Mouse (Mus musculus) G1E (cell line): ENCODE results near the gene Fam89b. TPM values are rescaled to one million over a fixed set of nuclear protein-coding genes. Genes with fewer than 3 reads are reported as not detected.
A peak's percentile ranks its signal among the peaks of the same experiment; 100 is the strongest.

ENCODE experiments used
- ATAC-seq: 2 replicates; pipeline ENCODE4 v1.8.0; 2016; ENCODE audit warnings: mild to moderate bottlenecking; ENCODE audit not compliant: insufficient number of reproducible peaks, poor library complexity, low FRiP score, severe bottlenecking; ENCODE audit errors: extremely low read depth
- DNase-seq: peaks from one replicate; pipeline ENCODE4 v3.0.0; 2012; ENCODE audit warnings: low spot score
- H3K27me3 ChIP-seq: 2 replicates; pipeline ENCODE4 v1.6.1; 2012; ENCODE audit warnings: mild to moderate bottlenecking, low read length, inconsistent platforms; ENCODE audit not compliant: insufficient read depth
- H3K36me3 ChIP-seq: replicated peaks from 2 replicates; pipeline ENCODE3; 2012; ENCODE audit warnings: mild to moderate bottlenecking, inconsistent platforms
- H3K4me1 ChIP-seq: 2 replicates; pipeline ENCODE4 v1.6.1; 2012; ENCODE audit warnings: low read depth, low read length, inconsistent platforms, mixed read lengths; ENCODE audit not compliant: insufficient read depth
- H3K4me3 ChIP-seq: 2 replicates; pipeline ENCODE4 v1.5.1; 2012; ENCODE audit warnings: low read depth, mild to moderate bottlenecking, inconsistent platforms, low read length, moderate library complexity, mixed read lengths
- H3K9me3 ChIP-seq: replicated peaks from 2 replicates; pipeline ENCODE4 v1.6.1; 2012; ENCODE audit warnings: inconsistent platforms
- CTCF ChIP-seq: IDR thresholded peaks from 2 replicates; pipeline ENCODE4 v1.5.1; 2012; ENCODE audit warnings: low read depth, low read length, inconsistent platforms, mixed read lengths
- GATA1 ChIP-seq: IDR thresholded peaks from 2 replicates; pipeline ENCODE4 v1.6.1; 2012; ENCODE audit warnings: borderline replicate concordance, low read length, inconsistent platforms, mixed read lengths
- GATA2 ChIP-seq: IDR thresholded peaks from 2 replicates; pipeline ENCODE4 v1.6.1; 2012; ENCODE audit warnings: low read depth, low read length, inconsistent platforms, borderline replicate concordance
- POLR2AphosphoS5 ChIP-seq: IDR thresholded peaks from 2 replicates; pipeline ENCODE4 v1.6.1; 2012; ENCODE audit warnings: low read depth, low read length, inconsistent platforms; ENCODE audit not compliant: insufficient replicate concordance
- TAL1 ChIP-seq: conservative IDR thresholded peaks from 2 replicates; pipeline ENCODE4 v1.6.1; 2012; ENCODE audit warnings: low read depth, low read length, inconsistent platforms, mixed read lengths
- polyA plus RNA-seq: library from polyadenylated mRNA; stranded (reverse); fragments of >175 nt; gene quantifications from 2 replicates; pipeline ENCODE4 v1.2.3, GENCODE M21; 2012
- total RNA-seq, 2 experiments: library from RNA; stranded (forward) in 1 of 2; stranded (reverse) in 1 of 2; fragments of 200-1000 nt in 1 of 2; fragments of >200 nt in 1 of 2; fragmentation: Nextera tagmentation in 1 of 2; gene quantifications; 2 replicates each; pipeline ENCODE4 v1.2.3; 2014 to 2017

Fam89b gene
- total RNA-seq (2014; fragmentation: Nextera tagmentation) (20.0 and 23.4 TPM in 2 replicates), total RNA-seq (2017) (21.9 and 27.8 TPM in 2 replicates), polyA plus RNA-seq (56.7 and 58.5 TPM in 2 replicates)

DNA sequence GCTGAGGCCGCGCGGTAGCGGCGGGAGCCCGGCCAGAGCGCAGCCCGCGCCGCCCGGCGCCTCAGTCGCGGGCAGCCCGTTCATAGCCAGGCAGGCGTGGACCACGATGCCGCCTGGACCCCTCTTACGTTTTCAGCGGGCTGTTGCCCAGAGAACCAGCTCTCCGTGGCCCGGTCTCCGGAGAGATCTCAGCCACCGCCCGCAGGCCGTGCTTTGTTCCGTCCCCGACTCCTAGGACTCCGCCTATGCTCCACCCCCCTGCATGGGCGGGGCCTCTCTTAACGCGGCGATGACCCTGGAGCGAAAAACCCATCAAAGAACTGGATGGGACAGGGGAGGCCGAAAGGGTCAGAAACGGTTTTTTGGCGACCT, at the start of gene Fam89b:
Gene Fam89b (minus strand): TSS at position 210 of the 372 bp plus-strand sequence.
- Histone ChIP-seq H3K9me3 (no peaks in the 10 kb centered on the region), H3K36me3 (peaks cover 31% of the 10 kb centered on the region), H3K27me3 (no peaks in the 10 kb centered on the region), H3K4me3 (peak within 1 kb of the TSS; percentile 100), H3K4me1 (peaks cover 71% of the 10 kb centered on the region)
- no peak for ATAC-seq
- no peak for TF ChIP-seq GATA1
- TF ChIP-seq TAL1: no peak
- no peak for TF ChIP-seq POLR2AphosphoS5
- peak; percentile 89 for DNase-seq

DNA sequence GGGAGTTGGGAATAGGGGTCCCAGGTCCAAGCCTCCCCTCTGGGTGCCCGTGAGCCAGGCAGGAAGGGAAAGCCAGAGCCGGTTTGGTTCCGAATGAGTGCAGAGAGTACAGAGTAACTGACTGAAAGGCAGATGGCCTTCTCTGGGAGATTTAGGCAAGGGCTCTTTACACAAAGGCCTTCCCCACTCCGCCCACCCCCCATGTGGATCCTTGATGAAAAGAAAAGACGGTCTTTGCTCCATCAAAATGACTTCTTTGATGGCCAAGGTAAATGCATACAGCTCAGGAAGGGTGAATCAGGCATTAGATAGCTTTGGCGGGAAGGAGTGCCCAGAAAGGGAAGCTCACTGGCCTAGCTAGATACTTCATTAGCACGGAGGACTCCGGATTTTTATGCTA, 48.9 kb upstream of the Fam89b start:
- Histone ChIP-seq H3K4me1 (peaks cover 10% of the 10 kb centered on the region; the same call in 1 of the 2 replicates), H3K9me3 (no peaks in the 10 kb centered on the region), H3K36me3 (no peaks in the 10 kb centered on the region), H3K4me3 (no peak overlapping the region), H3K27me3 (peaks cover 15% of the 10 kb centered on the region; the same call in 1 of the 2 replicates)
- TF ChIP-seq GATA2 (no peak), CTCF (no peak), GATA1 (no peak), TAL1 (no peak)
- DNase-seq (no peak), ATAC-seq (no peak)

DNA sequence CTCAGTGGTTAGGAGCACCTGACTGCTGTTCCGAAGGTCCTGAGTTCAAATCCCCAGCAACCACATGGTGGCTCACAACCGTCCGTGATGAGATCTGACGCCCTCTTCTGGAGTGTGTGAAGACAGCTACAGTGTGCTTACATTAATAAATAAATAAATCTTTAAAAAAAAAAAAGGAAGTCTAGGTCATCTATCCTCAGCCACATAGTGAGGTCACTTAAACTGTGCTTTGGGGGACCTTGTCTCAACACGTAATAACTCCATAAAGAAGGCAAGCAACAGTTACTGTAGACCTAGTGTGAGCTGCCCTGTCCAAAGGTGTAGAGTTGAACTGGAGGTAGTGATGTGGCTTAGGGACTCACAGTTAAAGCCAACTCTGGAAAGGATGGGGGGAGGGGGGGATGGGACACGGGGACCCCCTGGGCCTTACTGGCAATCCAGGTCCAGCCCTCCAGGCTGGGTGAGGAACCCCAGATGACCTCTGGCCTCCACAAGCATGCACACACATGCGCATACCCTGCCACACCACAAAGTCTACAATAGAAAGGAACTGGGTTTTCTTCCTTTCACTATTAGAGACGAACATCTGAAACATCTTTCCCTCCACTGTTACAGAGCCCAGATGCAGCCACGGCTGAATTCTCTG, 48.1 kb upstream of the Fam89b start:
- Histone ChIP-seq H3K36me3 (no peaks in the 10 kb centered on the region), H3K27me3 (peaks cover 15% of the 10 kb centered on the region; the same call in 1 of the 2 replicates), H3K9me3 (no peaks in the 10 kb centered on the region), H3K4me3 (no peak overlapping the region), H3K4me1 (peaks cover 10% of the 10 kb centered on the region; the same call in 1 of the 2 replicates)
- no peak for ATAC-seq
- TF ChIP-seq GATA1 (no peak), CTCF (no peak), POLR2AphosphoS5 (no peak), TAL1 (no peak), GATA2 (no peak)
- no peak for DNase-seq

DNA sequence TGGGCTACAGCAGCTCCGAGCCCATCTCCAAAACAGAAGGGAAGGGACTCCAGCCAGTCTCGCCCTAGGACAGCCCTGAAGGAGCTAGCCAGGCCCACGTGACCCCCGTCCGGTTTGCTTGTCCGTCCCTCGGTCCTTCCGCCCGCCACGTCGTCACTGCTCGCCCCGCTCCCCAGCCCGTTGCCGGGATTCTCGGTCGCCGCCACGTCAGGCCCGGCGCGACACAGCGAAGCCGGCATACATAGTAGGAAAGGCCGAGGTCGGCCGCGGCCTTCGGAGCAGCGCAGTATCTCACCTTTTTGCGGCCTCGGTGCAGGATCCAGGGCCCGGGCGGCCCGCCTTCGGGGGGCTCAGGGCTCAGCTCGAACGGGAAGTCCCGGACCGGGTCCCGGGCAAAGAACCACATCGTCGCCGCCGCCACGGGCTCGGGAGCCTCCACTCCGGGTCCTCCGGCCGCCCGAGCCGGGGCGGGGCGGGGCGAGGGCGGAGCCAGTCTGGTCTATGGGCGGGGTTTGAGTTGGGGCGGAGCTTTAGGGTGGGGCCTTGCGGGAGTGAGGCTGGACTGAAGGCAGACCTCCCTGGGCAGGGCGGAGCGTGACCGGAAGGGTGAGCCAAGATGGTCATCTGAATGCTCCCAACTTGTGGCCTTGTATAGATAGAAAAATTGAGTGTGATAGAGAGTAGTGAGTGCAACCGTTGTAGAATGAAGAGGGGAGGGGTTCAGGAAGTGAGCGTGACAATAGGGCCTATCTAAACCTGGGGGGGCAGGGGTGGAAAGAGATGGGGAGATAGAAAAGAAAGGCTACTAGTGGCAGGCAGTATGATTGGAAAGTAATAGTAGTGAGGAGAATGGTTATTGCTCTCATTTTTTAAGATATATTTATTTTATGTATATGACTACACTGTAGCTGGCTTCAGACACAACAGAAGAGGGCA, 41.7 kb upstream of the Fam89b start, which contains the start of gene Scyl1:
Gene Scyl1 (minus strand): TSS at position 495 of the 936 bp plus-strand sequence.
- Histone ChIP-seq H3K4me1 (peaks cover 28% of the 10 kb centered on the region), H3K4me3 (peak within 1 kb of the TSS; percentile 90), H3K9me3 (no peaks in the 10 kb centered on the region), H3K36me3 (peaks cover 42% of the 10 kb centered on the region), H3K27me3 (no peaks in the 10 kb centered on the region)
- ATAC-seq (peak; percentile 88), DNase-seq (peak; percentile 96)
- TF ChIP-seq POLR2AphosphoS5 (no peak), TAL1 (no peak), GATA1 (no peak), GATA2 (no peak), CTCF (no peak)

DNA sequence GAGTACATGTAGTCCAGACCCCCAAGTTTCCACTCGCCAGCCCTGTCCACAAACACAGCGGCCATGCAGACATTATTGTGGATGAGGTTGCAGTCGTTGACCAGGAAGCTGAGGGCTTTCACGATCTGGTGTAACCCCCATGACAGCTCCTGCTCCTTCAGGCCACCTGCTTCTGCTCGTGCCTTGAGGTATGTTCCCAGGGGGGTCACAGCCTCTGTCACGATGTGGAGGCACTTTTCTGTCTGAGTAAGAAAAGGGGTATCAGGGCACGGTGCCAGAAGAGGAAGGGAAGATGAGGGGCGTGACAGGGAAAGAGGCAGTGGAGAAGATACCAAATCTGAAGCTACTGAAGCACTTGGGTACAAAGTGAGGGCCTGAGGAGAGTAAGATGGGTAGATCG, 40.9 kb upstream of the Fam89b start:
- no peak for ATAC-seq
- DNase-seq: no peak
- TF ChIP-seq GATA1 (no peak), POLR2AphosphoS5 (no peak), TAL1 (no peak), CTCF (no peak), GATA2 (no peak)
- H3K4me3 ChIP-seq: peak overlapping the region; percentile 90
- no peaks in the 10 kb centered on the region for H3K9me3 ChIP-seq
- no peaks in the 10 kb centered on the region for H3K27me3 ChIP-seq
- peaks cover 28% of the 10 kb centered on the region for H3K4me1 ChIP-seq
- peaks cover 51% of the 10 kb centered on the region for H3K36me3 ChIP-seq

DNA sequence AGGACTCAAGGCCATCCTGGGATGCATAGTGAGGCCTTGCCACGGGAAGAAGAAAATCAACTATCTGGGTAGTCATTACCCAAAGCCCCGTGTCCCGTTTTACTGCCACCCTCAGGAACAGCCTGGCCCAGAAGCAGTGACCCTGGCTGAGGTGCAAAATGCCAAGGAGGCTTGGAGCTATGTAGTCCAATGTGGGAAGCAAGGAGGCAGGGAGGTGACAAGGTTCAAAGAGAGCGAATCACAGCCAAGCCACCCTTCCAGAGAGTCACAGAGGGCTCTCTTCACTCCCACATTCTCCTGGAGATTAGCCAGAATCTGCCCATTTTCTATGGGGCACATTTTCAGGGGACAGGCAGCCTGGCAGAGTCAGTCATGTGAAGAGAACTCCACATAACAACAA, 37.8 kb upstream of the Fam89b start:
- peaks cover 80% of the 10 kb centered on the region for H3K36me3 ChIP-seq
- no peaks in the 10 kb centered on the region for H3K27me3 ChIP-seq
- ATAC-seq (no peak), DNase-seq (no peak)
- no peak overlapping the region for H3K4me3 ChIP-seq
- TF ChIP-seq GATA2 (no peak), TAL1 (no peak), GATA1 (no peak), POLR2AphosphoS5 (no peak), CTCF (no peak)
- H3K9me3 ChIP-seq: no peaks in the 10 kb centered on the region
- peaks cover 28% of the 10 kb centered on the region for H3K4me1 ChIP-seq
